Mouse (Mus musculus): ENCODE results near the gene Gjc1.

DNA sequence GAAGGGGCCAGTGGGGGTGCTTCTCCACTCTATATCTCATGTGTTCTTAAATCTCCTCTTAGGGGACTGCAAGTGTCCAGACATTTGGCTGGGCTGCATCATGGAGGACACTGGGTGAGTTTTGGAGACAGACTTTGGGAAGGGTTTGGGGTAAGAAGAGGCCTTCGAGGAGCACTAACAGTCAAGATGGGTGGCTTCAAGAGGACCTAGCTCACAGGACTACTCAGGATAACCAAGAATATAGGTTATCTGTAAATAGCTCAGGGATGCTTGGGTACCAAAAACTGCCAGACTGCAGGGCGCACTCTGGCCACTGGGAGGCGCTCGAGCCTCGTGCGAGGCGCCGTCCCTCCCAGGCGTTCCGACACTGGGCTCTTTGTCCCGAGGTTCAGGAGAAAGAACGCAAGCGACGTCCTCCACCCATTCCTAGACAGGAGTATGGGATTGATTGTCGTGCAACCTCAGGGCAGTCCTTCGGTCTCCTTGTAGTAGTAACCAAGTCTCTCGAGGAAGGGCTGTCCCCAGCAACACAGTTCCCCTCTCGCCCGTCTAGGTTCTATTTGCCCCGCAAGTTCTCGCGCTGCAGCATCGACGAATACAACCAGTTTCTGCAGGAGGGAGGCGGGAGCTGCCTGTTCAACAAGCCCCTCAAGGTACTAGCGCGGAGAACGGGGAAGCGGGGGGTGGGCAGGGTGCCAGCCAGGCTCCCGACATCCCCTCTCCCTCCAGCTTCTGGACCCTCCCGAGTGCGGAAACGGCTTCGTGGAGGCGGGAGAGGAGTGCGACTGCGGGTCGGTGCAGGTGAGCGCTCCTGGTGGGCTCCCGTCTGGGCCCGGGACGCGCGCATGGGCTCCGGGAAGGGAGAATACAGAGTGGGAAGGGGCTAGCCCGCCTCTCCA, 45.5 kb downstream of the Gjc1 start:
- peak; percentile 96 for TF ChIP-seq CTCF (IDR thresholded peaks at IDR 0.05; ENCODE audit: low read depth, low read length)
- no peak for TF ChIP-seq POLR2A (IDR thresholded peaks at IDR 0.05; ENCODE audit: borderline replicate concordance, low read depth, low read length)

Measured in bone marrow macrophage, adult 2 months (primary cell).